Mouse (Mus musculus) neural tube, embryonic 12.5 days (tissue): ENCODE results near the gene Srrd. TPM values are rescaled to one million over a fixed set of nuclear protein-coding genes. Genes with fewer than 3 reads are reported as not detected.

Source experiments
- ATAC-seq: fragments of 200-750 bp; cut with Nextera tagmentation; 2 replicates; pipeline ENCODE4 v1.8.0; 2017; ENCODE audit warnings: low read depth, mild to moderate bottlenecking, moderate TSS enrichment, moderate library complexity; ENCODE audit not compliant: low FRiP score
- H3K27ac ChIP-seq: fragments of 300-500 bp; sonication (generic); 2 replicates; pipeline ENCODE4 v1.5.1; 2016
- H3K27me3 ChIP-seq: fragments of 300-500 bp; sonication (generic); replicated peaks from 2 replicates; pipeline ENCODE4 v1.6.1; 2016; ENCODE audit warnings: mild to moderate bottlenecking
- H3K36me3 ChIP-seq: fragments of 300-500 bp; sonication (generic); 2 replicates; pipeline ENCODE4 v1.6.1; 2016; ENCODE audit warnings: mild to moderate bottlenecking
- H3K4me1 ChIP-seq: fragments of 300-500 bp; sonication (generic); 2 replicates; pipeline ENCODE4 v1.6.1; 2016
- H3K4me2 ChIP-seq: fragments of 300-500 bp; sonication (generic); replicated peaks from 2 replicates; pipeline ENCODE4 v1.6.1; 2016; ENCODE audit warnings: mild to moderate bottlenecking
- H3K4me3 ChIP-seq: fragments of 300-500 bp; sonication (generic); 2 replicates; pipeline ENCODE4 v1.5.1; 2016
- H3K9ac ChIP-seq: fragments of 300-500 bp; sonication (generic); 2 replicates; pipeline ENCODE4 v1.6.1; 2016; ENCODE audit warnings: mild to moderate bottlenecking
- H3K9me3 ChIP-seq: fragments of 300-500 bp; sonication (generic); 2 replicates; pipeline ENCODE4 v1.6.1; 2016; ENCODE audit warnings: mild to moderate bottlenecking
- WGBS: fragments of 180-500 bp; shearing (Covaris S2); methylation state at CpG from one replicate; pipeline ENCODE4 v1.1.7; 2016; 5-methylcytosine and 5-hydroxymethylcytosine counted together
- polyA plus RNA-seq: library from polyadenylated mRNA; unstranded; fragments of >200 nt; fragmentation: Nextera tagmentation; extraction: Ambion mirVana; gene quantifications from 2 replicates; pipeline ENCODE4 v1.2.1, GENCODE M21; 2016

Gene Srrd
- polyA plus RNA-seq, 1 experiment from 2014 or later: 60.2 TPM

DNA sequence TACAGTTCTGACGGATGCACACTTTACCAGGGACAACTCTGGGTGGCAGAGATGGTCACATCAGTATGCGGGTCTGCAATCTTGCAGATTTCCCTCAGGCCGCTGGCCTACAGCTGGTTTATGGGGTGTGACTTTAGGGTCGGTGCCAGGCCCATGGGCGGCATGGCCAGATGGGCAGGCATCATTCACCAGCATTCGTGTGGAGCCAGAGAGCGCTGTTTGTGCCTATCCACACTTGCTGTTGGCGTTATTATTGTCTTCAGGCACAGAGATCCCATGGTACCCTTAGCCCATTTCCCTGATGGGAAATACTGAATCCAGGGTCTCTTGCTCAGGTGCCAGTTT, 52.3 kb downstream of the Srrd start:
- Histone ChIP-seq H3K27me3 (no peaks in the 10 kb centered on the region), H3K9ac (no peak overlapping the region), H3K4me3 (no peak overlapping the region), H3K4me2 (no peak overlapping the region), H3K27ac (no peak overlapping the region), H3K9me3 (no peaks in the 10 kb centered on the region), H3K4me1 (peaks cover 13% of the 10 kb centered on the region; the same call in 1 of the 2 replicates), H3K36me3 (no peaks in the 10 kb centered on the region)
- ATAC-seq: no peak
- WGBS: 88% methylated on average over 8 of the region's 8 CpGs

DNA sequence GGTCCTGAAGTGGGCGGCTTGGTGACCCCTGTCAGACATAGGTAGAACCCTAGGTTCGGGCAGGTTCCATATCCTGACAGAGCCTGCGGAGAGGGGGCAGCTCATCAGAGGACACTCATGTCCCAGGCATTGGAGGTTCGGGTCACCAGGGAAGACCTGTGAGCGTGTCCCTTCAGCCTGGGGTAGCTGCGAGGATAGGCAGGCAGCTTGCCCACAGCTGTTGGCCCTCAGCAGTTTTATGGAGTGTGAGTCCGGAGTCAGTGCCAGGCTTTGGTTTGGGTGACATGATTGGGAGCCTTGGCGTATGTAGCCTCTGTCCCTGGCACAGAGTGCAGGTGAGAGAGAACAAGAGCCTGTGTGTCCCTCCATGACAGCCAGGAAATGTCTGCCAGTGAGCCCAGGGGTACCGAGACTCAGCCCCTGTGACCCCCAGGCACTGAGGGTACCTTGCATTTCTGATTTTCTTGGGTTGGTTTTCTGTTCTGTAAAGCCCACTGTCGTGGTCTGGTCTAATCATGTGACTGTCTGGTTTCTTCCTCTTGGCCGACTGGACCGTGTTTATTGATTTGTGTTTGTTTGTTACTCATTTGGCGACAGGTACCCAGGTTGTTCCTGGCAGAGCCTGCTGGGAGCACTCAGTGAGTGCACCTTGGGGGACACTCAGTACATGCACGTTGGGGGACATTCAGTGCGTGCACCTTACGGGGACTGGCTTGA, 52.9 kb downstream of the Srrd start:
- Histone ChIP-seq H3K4me2 (no peak overlapping the region), H3K9me3 (no peaks in the 10 kb centered on the region), H3K27me3 (no peaks in the 10 kb centered on the region), H3K9ac (no peak overlapping the region), H3K36me3 (no peaks in the 10 kb centered on the region), H3K4me1 (peaks cover 13% of the 10 kb centered on the region; the same call in 1 of the 2 replicates), H3K4me3 (no peak overlapping the region), H3K27ac (no peak overlapping the region)
- WGBS: 91% methylated on average over 16 of the region's 16 CpGs
- no peak for ATAC-seq

DNA sequence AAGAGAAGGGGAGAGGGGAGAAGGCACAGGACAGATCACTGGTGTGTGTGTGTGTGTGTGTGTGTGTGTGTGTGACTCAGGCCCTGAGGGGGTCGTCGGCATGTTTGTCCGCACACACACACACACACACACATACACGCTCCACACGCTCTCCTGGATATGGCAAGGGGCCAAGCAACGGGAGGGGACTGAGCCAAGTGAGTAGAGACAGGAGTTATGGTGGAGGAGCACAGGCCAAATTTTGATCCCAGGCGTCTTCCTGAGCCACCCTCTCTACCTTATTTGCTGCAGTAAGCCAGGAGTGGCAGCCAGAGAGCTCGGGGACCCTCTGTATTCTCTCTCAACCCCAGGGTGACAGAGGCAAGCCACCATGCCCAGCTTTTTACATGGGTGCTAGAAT, 53.6 kb downstream of the Srrd start:
- Histone ChIP-seq H3K27ac (no peak overlapping the region), H3K36me3 (no peaks in the 10 kb centered on the region), H3K4me3 (no peak overlapping the region), H3K4me1 (peaks cover 7% of the 10 kb centered on the region; the same call in 1 of the 2 replicates), H3K4me2 (no peak overlapping the region), H3K9me3 (no peaks in the 10 kb centered on the region), H3K27me3 (no peaks in the 10 kb centered on the region), H3K9ac (no peak overlapping the region)
- ATAC-seq: no peak
- 81% methylated on average over 8 of the region's 8 CpGs for WGBS

DNA sequence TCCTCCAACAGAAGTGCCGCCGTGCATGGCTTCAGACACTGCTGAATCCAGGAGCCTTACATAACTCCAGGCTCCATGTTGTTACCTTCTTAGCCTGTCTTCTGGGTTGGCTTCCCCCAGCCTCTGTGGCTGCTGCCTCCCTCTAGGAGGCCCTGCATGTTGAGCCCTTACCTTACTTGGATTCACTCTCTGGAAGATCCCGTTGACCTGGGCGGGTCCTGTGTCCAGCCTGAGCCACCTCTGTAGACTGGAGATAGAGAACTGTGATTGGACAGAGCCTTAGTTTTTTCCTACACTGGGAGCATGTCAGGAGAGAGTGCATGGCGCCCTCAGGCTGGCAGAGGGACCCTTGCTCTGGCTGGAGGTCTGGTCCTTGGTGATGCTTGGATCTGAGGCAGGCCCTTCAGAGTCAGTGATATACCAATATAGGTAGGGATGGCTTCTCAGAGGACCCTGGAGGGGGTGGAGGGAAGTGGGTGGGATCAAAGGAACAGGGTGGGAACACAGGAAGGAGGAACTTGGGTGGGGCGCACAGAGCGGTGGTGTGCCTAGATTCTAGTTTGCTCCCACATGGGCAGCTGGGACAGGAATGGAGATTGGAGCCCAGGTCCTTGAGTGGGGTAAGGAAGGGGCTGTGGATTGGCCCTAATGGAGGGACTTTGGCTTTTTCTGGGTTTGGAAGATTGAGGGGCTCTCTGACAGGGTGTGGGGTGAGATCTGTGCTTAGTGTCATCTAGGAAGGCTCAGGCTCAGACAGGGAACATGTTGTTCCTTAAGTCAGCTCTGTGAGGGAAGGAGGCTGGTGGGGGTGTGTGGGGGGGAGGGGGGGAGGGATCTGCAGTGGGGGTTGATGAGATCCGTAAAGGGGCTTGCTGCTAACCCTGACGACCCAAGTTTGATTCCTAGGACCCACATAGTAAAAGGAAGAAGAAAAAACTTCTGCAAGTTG, 54.4 kb downstream of the Srrd start:
- H3K4me1 ChIP-seq: peaks cover 14% of the 10 kb centered on the region; the same call in 1 of the 2 replicates
- ATAC-seq: no peak
- H3K9ac ChIP-seq: no peak overlapping the region
- H3K9me3 ChIP-seq: no peaks in the 10 kb centered on the region
- H3K36me3 ChIP-seq: no peaks in the 10 kb centered on the region
- no peak overlapping the region for H3K4me2 ChIP-seq
- WGBS: 83% methylated on average over 9 of the region's 9 CpGs
- no peaks in the 10 kb centered on the region for H3K27me3 ChIP-seq
- H3K27ac ChIP-seq: no peak overlapping the region
- no peak overlapping the region for H3K4me3 ChIP-seq

DNA sequence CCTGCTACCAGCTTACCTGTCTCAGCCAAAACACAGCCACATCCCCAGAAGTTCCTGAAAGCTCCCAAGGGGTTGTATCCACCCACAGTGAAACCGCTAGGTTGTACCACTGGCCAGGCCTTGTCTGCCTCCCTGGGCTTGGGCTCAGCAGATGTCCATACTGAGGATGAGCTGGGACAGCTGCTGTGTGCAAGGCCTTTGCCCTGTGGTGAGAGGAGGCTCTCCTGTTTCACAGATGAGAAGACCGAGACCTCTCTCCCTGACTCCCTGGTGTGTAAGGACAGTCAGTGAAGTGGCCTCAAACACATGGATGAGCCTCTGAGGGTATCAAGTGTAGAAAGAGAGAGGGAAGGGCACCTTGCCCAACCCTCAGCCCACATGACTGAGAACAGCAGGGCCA, 55.2 kb downstream of the Srrd start:
- H3K9me3 ChIP-seq: no peaks in the 10 kb centered on the region
- no peak for ATAC-seq
- no peak overlapping the region for H3K9ac ChIP-seq
- no peaks in the 10 kb centered on the region for H3K27me3 ChIP-seq
- no peak overlapping the region for H3K4me3 ChIP-seq
- H3K4me1 ChIP-seq: peaks cover 15% of the 10 kb centered on the region; the same call in 1 of the 2 replicates
- H3K36me3 ChIP-seq: no peaks in the 10 kb centered on the region
- no peak overlapping the region for H3K27ac ChIP-seq
- no peak overlapping the region for H3K4me2 ChIP-seq
- 92% methylated on average over 2 of the region's 2 CpGs for WGBS

Other genes starting within 250 kb of the Srrd start
- 2.4 and 3.0 TPM in 2 replicates for gene Cryba4, start 90.5 kb downstream of the Srrd start, polyA plus RNA-seq
- 2.9 and 3.1 TPM in 2 replicates for gene Crybb1, start 87.2 kb downstream of the Srrd start, polyA plus RNA-seq
- gene Tpst2, start 66.3 kb downstream of the Srrd start, polyA plus RNA-seq: 28.7 and 35.4 TPM in 2 replicates
- gene Tfip11, start 16.7 kb downstream of the Srrd start, polyA plus RNA-seq: 38.8 and 40.3 TPM in 2 replicates
- gene Hps4, start within 50 bp of the Srrd start, polyA plus RNA-seq: 36.1 and 38.4 TPM in 2 replicates
- 0.20 and 0.28 TPM in 2 replicates for gene Gm6583, start 13.0 kb upstream of the Srrd start, polyA plus RNA-seq
- 55.2 and 67.7 TPM in 2 replicates for gene Asphd2, start 51.8 kb upstream of the Srrd start, polyA plus RNA-seq
- gene Gm6588, start 106.4 kb upstream of the Srrd start, polyA plus RNA-seq: 0.29 and 0.36 TPM in 2 replicates
- 12.0 and 13.0 TPM in 2 replicates for gene Sez6l, start 234.1 kb upstream of the Srrd start, polyA plus RNA-seq